Mouse (Mus musculus) cortical plate, adult 2 months (tissue): ENCODE data around the gene Pfkfb2. TPM values are rescaled to one million over a fixed set of nuclear protein-coding genes. Genes with fewer than 3 reads are reported as not detected.

Source experiments
- H3K27ac ChIP-seq: fragments of 200-500 bp; 2 replicates; pipeline ENCODE4 v1.5.1; 2012; ENCODE audit warnings: low read length, control low read depth, inconsistent platforms; ENCODE audit not compliant: insufficient read depth
- H3K4me1 ChIP-seq: fragments of 200-500 bp; 2 replicates; pipeline ENCODE4 v1.6.1; 2011; ENCODE audit warnings: low read length; ENCODE audit not compliant: control insufficient read depth, insufficient read depth
- H3K4me3 ChIP-seq: fragments of 200-500 bp; 2 replicates; pipeline ENCODE4 v1.5.1; 2011; ENCODE audit warnings: mild to moderate bottlenecking, low read length, control low read depth; ENCODE audit not compliant: insufficient read depth
- CTCF ChIP-seq: fragments of 200-500 bp; IDR thresholded peaks from 2 replicates; pipeline ENCODE4 v1.5.1; 2011; ENCODE audit warnings: mild to moderate bottlenecking, control low read depth, low read length; ENCODE audit not compliant: insufficient read depth; ENCODE audit errors: extremely low read depth
- POLR2A ChIP-seq: fragments of 200-500 bp; IDR thresholded peaks from 2 replicates; pipeline ENCODE4 v1.6.1; 2011; ENCODE audit warnings: mild to moderate bottlenecking, low read length, control low read depth; ENCODE audit not compliant: insufficient read depth; ENCODE audit errors: extremely low read depth
- polyA plus RNA-seq: library from polyadenylated mRNA; depleted of rRNA; stranded (reverse); fragments of >200 nt; gene quantifications from 2 replicates; pipeline ENCODE4 v1.2.3, GENCODE M21; 2012

The Pfkfb2 gene
- polyA plus RNA-seq, 1 experiment: 39.7 TPM

DNA sequence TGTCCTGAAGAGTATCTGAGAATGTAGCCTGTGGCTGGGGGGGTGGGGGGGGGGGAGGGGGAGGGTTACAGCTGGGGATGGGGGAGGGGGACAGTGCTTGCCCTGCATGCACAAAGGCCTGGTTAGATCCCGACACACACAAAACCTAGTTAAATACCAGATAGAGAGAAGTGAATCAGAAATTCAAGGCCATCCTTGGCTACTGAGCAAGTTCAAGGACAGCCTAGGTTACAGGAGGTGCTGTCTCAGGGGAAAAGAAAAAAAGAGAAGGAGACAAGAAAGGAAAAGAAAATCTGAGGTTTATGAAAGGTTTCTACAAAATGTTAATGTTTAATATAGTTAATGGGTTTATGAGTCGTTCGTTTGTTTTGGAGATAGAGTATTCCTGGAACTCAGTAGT is 10.6 kb upstream of the Pfkfb2 start:
- TF ChIP-seq CTCF (no peak), POLR2A (no peak)
- Histone ChIP-seq H3K27ac (no peak overlapping the region), H3K4me1 (no peaks in the 10 kb centered on the region), H3K4me3 (no peak overlapping the region)

DNA sequence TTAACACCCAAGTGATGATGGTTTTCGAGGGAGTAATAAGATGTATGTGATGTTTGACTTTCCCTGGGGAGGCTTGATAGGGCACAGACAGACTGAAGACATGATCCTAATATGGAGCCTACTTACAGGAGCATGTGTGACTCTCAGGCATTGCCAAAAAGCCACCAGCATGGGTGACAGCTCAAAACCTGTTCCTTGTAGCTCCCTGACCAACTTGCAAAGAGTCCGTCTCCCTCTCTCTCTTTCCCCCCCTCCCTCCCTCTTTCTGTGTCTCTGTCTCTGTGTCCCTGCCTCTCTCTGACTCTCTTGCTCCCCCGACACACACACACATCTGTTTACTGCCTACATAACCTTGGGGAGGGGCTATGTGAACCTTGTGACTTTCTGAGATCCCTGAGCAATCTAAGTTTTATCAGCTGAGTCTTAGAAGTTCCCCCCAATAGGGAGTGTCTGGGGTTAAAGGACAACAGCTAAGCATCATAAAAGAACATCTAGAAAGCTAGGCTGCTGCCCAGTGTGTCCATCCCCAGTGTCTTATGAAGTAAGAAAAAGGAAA is 9.6 kb upstream of the Pfkfb2 start:
- TF ChIP-seq POLR2A: no peak
- Histone ChIP-seq H3K27ac (no peak overlapping the region), H3K4me3 (no peak overlapping the region), H3K4me1 (no peaks in the 10 kb centered on the region)

DNA sequence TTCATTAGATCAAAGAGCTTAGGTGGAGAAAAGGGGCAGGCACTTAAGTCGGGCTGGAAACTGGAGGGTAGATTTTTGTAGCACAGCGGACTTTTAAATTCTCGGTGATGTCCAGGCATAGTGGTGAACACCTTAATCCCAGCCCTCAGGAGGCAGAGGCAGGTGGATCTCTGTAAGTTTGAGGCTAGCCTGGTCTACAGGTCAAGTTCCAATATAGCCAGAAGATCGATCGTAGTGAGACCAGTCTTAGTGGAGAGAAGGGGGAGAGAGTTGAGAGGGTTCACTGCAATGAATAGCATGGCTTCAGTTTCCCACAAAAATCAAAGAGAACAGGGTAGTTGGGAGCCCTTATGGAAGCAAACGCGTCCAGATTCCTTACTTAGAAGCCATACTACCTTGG is 8.9 kb upstream of the Pfkfb2 start:
- Histone ChIP-seq H3K4me1 (no peaks in the 10 kb centered on the region), H3K27ac (no peak overlapping the region), H3K4me3 (no peak overlapping the region)
- no peak for TF ChIP-seq CTCF

DNA sequence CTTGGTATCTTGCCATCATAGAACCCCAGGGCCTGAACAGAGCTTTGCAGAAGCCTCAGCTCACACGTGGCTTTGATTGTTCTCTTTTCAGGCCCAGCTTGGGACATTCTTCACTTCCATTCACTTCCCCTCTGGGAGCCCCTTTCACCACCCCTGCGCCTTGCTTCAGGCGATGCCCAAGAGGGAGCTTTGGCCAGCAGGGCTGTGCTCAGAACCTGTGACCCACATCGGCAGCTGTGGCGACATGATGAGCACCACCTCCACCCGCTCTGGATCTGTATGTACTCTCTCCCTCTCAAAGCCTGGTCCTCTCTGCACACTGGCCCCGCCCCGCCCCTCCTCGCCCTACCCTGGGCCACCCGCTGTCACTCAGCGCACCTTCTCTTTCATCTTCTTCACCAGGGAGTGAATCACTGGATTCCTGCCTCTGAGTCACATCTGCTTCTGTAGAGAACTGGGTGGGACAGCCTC is 8.4 kb upstream of the Pfkfb2 start:
- no peak overlapping the region for H3K4me3 ChIP-seq
- TF ChIP-seq POLR2A (no peak), CTCF (no peak)
- no peak overlapping the region for H3K27ac ChIP-seq
- no peaks in the 10 kb centered on the region for H3K4me1 ChIP-seq

DNA sequence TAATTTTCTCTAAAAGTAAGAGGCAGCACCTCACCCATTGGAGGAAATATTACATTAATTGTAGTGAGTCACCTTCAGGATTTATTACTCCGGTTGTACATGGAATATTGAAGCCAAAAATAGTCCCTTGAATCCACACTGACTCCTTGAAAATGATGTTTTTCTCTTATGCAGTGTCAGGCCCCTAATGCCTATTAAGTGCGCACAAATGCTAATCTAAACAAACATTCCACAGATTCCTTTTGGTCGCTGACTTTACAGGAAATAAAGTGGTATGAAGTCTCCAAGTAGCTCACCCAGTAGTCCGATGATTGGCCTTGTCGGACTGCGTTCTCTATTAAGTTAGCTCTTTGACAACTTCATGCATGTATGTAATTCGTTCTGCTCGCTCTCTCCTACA is 5.8 kb upstream of the Pfkfb2 start:
- no peak overlapping the region for H3K4me3 ChIP-seq
- H3K27ac ChIP-seq: no peak overlapping the region
- TF ChIP-seq POLR2A (no peak), CTCF (no peak)
- no peaks in the 10 kb centered on the region for H3K4me1 ChIP-seq

DNA sequence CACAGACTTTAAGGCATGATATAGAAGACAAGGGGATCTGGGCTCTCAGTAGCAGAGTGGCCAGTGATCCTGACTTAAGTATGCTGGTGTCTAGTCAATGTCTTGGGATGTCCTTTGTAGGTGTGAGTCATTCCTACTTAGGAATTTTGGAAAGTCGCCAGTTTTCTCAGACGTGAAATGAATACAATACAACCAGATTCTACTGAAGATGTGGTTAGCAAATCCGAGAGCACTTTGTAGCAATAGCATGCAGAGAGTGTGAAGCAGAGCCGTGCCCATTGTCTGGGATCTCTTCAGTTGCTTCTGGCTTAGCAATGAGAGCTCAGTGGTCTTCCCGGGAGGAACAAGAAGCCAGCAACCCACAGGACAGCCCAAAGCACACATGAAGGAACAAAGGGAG is 5.4 kb upstream of the Pfkfb2 start:
- H3K4me3 ChIP-seq: no peak overlapping the region
- TF ChIP-seq CTCF (no peak), POLR2A (no peak)
- H3K27ac ChIP-seq: no peak overlapping the region
- no peaks in the 10 kb centered on the region for H3K4me1 ChIP-seq

DNA sequence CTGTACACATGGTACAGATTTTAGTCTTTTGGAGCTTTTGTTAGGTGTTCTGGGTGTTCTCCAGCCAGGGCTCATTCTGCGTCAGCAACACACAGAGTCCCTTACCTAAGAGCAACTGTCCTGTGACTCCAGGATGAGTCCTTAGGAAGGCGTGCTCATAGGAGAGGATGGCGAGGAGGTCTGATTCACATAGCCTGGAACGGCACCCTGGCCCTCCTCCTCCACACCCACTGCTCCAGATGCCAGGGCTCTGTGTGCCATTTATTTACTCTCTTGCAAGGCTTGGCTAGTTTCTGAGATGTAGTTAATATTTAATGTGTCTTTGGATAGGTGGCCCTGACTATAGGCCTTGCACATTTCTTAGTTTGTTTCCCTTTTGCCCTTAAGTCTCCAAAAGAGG is 4.6 kb upstream of the Pfkfb2 start:
- TF ChIP-seq POLR2A: no peak
- no peak for TF ChIP-seq CTCF
- H3K27ac ChIP-seq: no peak overlapping the region
- no peaks in the 10 kb centered on the region for H3K4me1 ChIP-seq

DNA sequence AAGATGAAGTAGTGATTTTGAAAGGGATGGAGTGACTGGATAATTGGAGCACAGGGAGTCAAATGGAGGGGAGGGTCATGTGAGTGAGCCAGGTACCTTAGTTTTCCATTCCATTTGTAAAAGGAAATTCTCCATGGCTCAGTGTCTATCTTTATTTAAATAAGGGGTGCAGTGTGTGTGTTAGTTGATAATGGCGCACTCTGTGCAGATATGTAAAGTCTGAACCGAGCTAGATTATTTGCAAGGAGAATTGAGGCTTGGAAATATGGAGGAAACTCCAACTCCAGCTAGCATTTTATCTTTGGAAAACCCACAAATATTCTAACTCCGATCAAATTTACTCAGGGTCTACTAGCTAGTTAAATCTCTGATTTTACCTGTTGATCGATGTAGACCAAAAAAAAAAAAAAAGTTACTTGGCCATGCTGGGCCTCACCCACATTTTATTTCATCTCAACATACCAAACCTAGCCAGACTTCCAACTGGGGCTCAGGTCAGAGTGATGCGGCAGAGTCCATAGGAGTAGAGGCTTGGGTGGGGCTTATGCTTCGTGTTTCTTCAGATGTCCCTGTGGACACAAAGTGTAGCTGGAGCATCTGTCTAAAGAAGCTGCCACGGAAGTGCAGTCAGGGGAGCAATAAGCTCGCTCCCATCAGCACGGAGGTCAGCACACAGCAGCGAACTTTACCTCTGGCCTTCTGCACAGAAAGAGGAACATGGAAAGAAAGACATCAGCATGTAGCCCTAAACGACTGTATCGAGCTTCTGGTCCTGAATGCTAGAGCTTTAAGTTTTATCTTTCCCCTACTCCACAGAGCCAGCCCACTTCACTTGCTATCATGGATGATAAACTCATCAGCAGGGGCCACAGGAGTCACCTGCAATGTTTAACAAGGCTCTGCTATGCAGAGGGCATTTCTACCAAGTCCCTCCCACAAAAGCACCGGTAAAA is 3.9 kb upstream of the Pfkfb2 start:
- Histone ChIP-seq H3K27ac (no peak overlapping the region), H3K4me3 (no peak overlapping the region), H3K4me1 (no peaks in the 10 kb centered on the region)
- no peak for TF ChIP-seq POLR2A
- TF ChIP-seq CTCF: no peak

More for the DNA sequence above, 4.6 kb upstream of the Pfkfb2 start:
- H3K4me3 ChIP-seq: no peak overlapping the region

DNA sequence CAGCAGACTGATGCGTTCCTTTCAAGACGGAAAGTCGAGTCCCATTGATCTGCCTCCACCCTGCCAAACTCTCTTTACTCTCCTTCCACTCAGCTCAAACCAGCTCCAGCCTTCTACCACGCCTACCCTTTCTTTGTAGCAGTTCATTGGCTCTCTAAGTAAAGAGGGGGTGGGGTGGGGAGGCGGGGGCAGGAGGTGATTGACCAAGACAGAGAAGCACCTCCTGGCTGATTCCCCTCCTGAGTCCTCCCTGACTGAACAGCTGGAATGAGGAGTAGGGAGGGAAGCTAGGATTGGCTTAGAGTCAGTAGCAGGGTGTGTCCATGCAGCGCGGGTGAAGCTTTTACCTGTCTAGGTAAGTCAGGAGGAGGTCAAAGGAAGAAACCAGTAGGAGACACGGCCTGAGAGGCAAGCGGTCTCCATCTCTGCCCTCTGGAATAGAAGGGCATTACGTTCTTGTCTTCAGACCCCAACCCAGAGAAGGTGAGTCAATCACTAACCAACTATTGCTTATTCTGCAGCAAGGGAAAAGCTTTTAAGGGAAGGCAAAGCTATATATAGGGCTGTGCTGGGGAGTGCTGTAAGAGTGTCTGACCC is 2.8 kb upstream of the Pfkfb2 start, which contains the start of gene AA986860:
Gene AA986860 (plus strand): TSS at position 236 of the 597 bp plus-strand sequence.
- TF ChIP-seq CTCF (no peak), POLR2A (no peak)
- H3K27ac ChIP-seq: no peak within 1 kb of the TSS

DNA sequence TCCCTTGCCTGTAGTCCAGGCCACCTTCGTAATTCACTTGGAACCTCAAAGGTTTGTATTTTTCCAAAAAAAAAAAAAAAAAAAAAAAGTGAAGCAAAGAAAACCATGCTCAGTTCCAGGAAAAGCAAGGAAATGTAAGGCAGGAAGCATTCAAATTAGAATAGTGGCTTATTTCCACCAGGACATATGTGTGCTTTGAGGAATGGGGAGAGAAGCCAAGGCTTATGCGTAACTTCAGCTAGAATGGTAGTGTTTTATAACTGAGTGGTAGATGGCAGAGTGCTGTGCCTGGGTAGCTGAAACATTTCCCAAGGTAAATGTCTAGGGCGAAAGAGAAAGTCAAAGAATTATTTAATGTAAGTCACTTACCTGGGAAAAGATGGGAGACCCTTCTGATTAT is 345 bp downstream of the Pfkfb2 start:
- no peak overlapping the region for H3K27ac ChIP-seq

More for the DNA sequence above, 2.8 kb upstream of the Pfkfb2 start, which contains the start of gene AA986860:
- no peak within 1 kb of the TSS for H3K4me3 ChIP-seq
- no peaks in the 10 kb centered on the region for H3K4me1 ChIP-seq

More for the DNA sequence above, 345 bp downstream of the Pfkfb2 start:
- H3K4me3 ChIP-seq: no peak overlapping the region
- no peaks in the 10 kb centered on the region for H3K4me1 ChIP-seq
- no peak for TF ChIP-seq CTCF
- no peak for TF ChIP-seq POLR2A
